Mouse (Mus musculus): ENCODE results near the gene Ap3d1. TPM values are rescaled to one million over a fixed set of nuclear protein-coding genes. Genes with fewer than 3 reads are reported as not detected.

Gene Ap3d1
- polyA plus RNA-seq, 1 experiment from 2014 or later = 69.6 TPM

DNA sequence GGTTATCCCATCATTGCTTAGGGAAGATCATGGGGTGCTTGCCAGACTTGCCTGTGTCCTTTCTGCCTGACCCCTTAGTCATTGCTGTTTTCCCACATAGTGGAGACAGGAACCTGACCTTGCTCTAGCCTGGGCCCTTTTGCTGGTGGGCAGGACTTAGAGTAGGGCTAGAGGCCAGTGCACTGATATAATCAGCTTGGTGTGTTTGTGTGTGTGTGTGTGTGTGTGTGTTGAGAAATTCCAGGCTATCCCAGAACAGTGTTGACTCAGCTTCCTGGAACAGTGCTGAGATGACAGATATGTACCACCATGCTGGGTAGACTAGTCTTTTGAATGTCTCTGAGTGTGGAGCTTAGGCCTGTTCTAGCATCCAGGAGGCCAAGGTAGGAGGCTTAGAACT, 37.5 kb upstream of the Ap3d1 start:
- no peaks in the 10 kb centered on the region for H3K9me3 ChIP-seq (ENCODE audit: low read depth, low read length)
- no peak overlapping the region for H3K4me2 ChIP-seq
- TF ChIP-seq CTCF (IDR thresholded peaks at IDR 0.05; ENCODE audit: low read depth) = no peak
- H3K4me1 ChIP-seq (ENCODE audit: insufficient read depth) = no peaks in the 10 kb centered on the region
- H3K27me3 ChIP-seq (ENCODE audit: insufficient read depth, low read length) = no peaks in the 10 kb centered on the region
- H3K9ac ChIP-seq = no peak overlapping the region
- ATAC-seq (ENCODE audit: insufficient read depth) = no peak
- H3K36me3 ChIP-seq (ENCODE audit: insufficient read depth) = peaks cover 100% of the 10 kb centered on the region
- no peak overlapping the region for H3K4me3 ChIP-seq (ENCODE audit: low read depth, low read length)
- DNase-seq = no peak
- H3K27ac ChIP-seq (ENCODE audit: low read depth) = no peak overlapping the region

DNA sequence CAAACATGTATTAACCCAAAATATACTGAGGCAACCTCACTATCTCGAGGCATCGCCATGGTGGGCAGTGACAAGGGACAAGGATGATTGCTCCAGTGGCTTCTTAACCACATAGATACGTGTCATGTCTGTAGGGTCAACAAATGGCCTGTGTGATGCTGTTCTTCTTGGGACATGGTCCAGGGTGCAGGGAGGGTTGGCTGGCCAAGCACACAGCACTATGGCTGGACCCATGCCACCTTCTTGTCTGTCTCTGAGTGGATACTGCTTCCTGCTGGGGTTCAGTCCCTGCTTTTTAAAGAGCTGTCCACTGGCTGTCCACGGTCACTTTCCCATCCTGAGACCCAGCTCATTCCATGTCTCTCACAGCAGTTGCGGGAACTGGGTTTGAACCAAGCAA, 35.1 kb upstream of the Ap3d1 start:
- no peaks in the 10 kb centered on the region for H3K4me1 ChIP-seq (ENCODE audit: insufficient read depth)
- peaks cover 99% of the 10 kb centered on the region for H3K36me3 ChIP-seq (ENCODE audit: insufficient read depth)
- TF ChIP-seq CTCF (IDR thresholded peaks at IDR 0.05; ENCODE audit: low read depth) = no peak
- no peaks in the 10 kb centered on the region for H3K27me3 ChIP-seq (ENCODE audit: insufficient read depth, low read length)
- 89% methylated on average over 5 of the region's 5 CpGs for WGBS
- no peak overlapping the region for H3K9ac ChIP-seq
- ATAC-seq (ENCODE audit: insufficient read depth) (no peak), DNase-seq (no peak)
- no peaks in the 10 kb centered on the region for H3K9me3 ChIP-seq (ENCODE audit: low read depth, low read length)
- no peak overlapping the region for H3K4me3 ChIP-seq (ENCODE audit: low read depth, low read length)
- H3K4me2 ChIP-seq = no peak overlapping the region
- no peak overlapping the region for H3K27ac ChIP-seq (ENCODE audit: low read depth)

DNA sequence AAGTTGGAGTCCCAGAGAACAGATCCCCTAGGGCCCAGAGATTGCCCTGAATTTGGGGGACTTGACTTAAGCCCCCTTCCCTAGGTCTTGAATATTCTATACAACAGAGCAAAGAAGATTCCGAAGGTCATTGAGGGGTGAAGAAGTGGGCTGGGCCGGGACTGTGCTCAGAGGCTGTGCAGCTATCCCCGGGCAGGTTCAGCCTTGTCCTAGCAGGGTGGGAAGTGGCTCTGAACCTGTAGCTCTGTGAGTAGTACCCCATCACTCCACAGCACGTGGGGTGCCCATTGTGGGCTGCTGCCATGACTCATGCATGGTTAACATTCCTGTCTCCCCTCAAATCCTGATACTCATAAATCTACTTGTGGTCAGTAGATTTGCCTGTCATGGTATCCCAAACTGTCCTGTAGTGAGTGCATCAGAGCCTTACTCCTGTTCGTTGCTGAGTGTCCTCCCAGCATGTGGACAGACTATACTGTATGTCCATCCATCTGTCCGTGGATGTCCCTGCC, 34.4 kb upstream of the Ap3d1 start:
- Histone ChIP-seq H3K27me3 (ENCODE audit: insufficient read depth, low read length) (no peaks in the 10 kb centered on the region), H3K9ac (no peak overlapping the region), H3K4me3 (ENCODE audit: low read depth, low read length) (no peak overlapping the region), H3K9me3 (ENCODE audit: low read depth, low read length) (no peaks in the 10 kb centered on the region), H3K4me2 (no peak overlapping the region), H3K27ac (ENCODE audit: low read depth) (no peak overlapping the region), H3K36me3 (ENCODE audit: insufficient read depth) (peaks cover 99% of the 10 kb centered on the region), H3K4me1 (ENCODE audit: insufficient read depth) (no peaks in the 10 kb centered on the region)
- DNase-seq (no peak), ATAC-seq (ENCODE audit: insufficient read depth) (no peak)
- WGBS = 83% methylated on average over 6 of the region's 6 CpGs
- TF ChIP-seq CTCF (IDR thresholded peaks at IDR 0.05; ENCODE audit: low read depth) = no peak

DNA sequence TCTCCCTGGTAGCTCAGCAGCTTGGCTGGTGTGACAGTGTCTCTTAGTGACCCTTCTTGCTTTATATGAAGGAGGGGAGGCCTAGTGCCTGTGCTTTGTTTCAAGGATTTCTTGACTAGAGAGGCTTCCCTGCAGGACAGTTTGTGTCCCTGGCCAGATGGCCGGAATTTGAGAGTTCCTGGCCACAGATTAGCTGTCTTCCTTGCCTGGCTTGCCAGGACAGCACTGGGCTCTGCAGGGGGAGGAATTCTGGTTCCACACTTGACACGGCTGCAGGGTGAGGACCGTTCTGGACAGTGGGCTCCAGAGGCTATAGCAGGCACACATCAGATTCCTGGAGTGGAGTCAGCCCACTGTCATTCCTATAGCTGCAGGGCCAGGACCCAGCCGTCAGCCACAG, 33.7 kb upstream of the Ap3d1 start:
- no peak for TF ChIP-seq CTCF (IDR thresholded peaks at IDR 0.05; ENCODE audit: low read depth)
- H3K27me3 ChIP-seq (ENCODE audit: insufficient read depth, low read length) = no peaks in the 10 kb centered on the region
- DNase-seq (no peak), ATAC-seq (ENCODE audit: insufficient read depth) (no peak)
- peaks cover 99% of the 10 kb centered on the region for H3K36me3 ChIP-seq (ENCODE audit: insufficient read depth)
- H3K27ac ChIP-seq (ENCODE audit: low read depth) = no peak overlapping the region
- H3K9ac ChIP-seq = no peak overlapping the region
- WGBS = 83% methylated on average over 4 of the region's 4 CpGs
- no peaks in the 10 kb centered on the region for H3K9me3 ChIP-seq (ENCODE audit: low read depth, low read length)
- no peaks in the 10 kb centered on the region for H3K4me1 ChIP-seq (ENCODE audit: insufficient read depth)
- no peak overlapping the region for H3K4me3 ChIP-seq (ENCODE audit: low read depth, low read length)
- no peak overlapping the region for H3K4me2 ChIP-seq

DNA sequence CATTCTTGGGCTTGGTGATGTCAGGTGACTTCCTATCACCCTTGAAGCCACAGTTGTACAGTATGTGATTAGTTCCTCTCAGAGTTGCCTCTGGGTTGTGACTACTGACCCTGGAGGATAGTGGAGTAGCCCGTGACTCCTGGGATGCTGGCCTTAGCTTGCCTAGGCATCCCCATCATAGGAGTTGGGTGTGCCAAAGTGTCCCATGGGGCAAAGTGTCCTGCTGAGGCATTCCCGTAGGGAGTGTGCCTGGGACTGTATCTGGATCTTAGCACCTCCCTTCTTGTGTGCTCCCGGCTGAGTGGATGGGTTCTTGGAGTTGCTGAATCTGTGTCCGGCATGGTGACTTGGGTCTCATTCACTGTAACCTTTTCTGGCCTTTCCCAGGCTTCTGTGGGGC, 32.9 kb upstream of the Ap3d1 start:
- no peak overlapping the region for H3K27ac ChIP-seq (ENCODE audit: low read depth)

DNA sequence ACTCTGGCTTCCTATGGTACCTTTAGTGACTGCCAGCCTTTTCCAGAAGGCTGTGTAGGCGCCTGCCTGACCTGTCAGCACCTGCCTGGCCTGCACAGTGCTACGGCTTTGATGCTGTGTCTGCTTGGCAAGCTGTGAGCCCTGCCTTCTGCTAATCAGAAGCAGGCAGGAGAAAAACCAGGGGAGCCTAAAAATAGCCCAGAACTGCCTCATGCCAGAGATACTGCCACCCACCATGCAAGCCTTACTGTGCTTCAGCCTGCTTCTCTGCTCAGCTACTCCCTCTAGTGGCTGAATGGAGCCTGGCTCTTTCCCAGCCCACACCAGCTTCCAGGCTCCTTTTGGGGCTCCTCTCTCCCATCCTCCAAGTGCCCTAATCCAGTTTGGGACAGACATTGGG, 32.5 kb upstream of the Ap3d1 start:
- 42% methylated on average over 2 of the region's 2 CpGs for WGBS
- Histone ChIP-seq H3K27me3 (ENCODE audit: insufficient read depth, low read length) (no peaks in the 10 kb centered on the region), H3K4me3 (ENCODE audit: low read depth, low read length) (no peak overlapping the region), H3K9me3 (ENCODE audit: low read depth, low read length) (no peaks in the 10 kb centered on the region), H3K9ac (no peak overlapping the region), H3K36me3 (ENCODE audit: insufficient read depth) (peaks cover 99% of the 10 kb centered on the region), H3K4me2 (no peak overlapping the region), H3K27ac (ENCODE audit: low read depth) (peak overlapping the region; percentile 0; the same call in 1 of the 2 replicates), H3K4me1 (ENCODE audit: insufficient read depth) (no peaks in the 10 kb centered on the region)
- ATAC-seq (ENCODE audit: insufficient read depth) (peak; percentile 83), DNase-seq (peak; percentile 81)
- peak; percentile 89 for TF ChIP-seq CTCF (IDR thresholded peaks at IDR 0.05; ENCODE audit: low read depth)

More for the DNA sequence above, 32.9 kb upstream of the Ap3d1 start:
- TF ChIP-seq CTCF (IDR thresholded peaks at IDR 0.05; ENCODE audit: low read depth) = no peak
- ATAC-seq (ENCODE audit: insufficient read depth) = no peak
- no peak for DNase-seq
- no peak overlapping the region for H3K4me3 ChIP-seq (ENCODE audit: low read depth, low read length)
- H3K27me3 ChIP-seq (ENCODE audit: insufficient read depth, low read length) = no peaks in the 10 kb centered on the region
- no peak overlapping the region for H3K4me2 ChIP-seq
- 86% methylated on average over 4 of the region's 4 CpGs for WGBS
- peaks cover 99% of the 10 kb centered on the region for H3K36me3 ChIP-seq (ENCODE audit: insufficient read depth)
- no peak overlapping the region for H3K9ac ChIP-seq
- H3K9me3 ChIP-seq (ENCODE audit: low read depth, low read length) = no peaks in the 10 kb centered on the region
- H3K4me1 ChIP-seq (ENCODE audit: insufficient read depth) = no peaks in the 10 kb centered on the region

DNA sequence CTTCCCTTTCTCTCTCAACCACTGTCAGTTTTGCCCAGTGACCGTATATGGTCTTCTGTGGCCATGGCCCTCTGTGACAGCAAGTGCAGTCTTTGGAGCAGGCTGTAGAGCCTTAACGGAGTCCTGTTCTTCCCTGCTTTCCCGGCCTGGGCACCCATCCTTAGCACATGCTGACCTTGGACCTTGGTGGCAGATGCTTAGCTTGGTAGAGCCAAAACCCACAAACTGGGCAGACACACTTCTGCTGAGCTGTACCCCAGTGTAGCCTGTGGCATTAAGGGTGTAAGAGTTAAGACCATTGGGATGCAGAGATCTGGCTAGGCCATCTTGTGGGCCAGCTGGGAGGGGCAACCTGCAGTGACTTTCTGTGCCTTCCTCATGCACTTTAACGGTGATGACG, 31.8 kb upstream of the Ap3d1 start:
- Histone ChIP-seq H3K4me2 (no peak overlapping the region), H3K9ac (no peak overlapping the region), H3K27ac (ENCODE audit: low read depth) (peak overlapping the region; percentile 0; the same call in 1 of the 2 replicates), H3K27me3 (ENCODE audit: insufficient read depth, low read length) (no peaks in the 10 kb centered on the region), H3K4me1 (ENCODE audit: insufficient read depth) (no peaks in the 10 kb centered on the region), H3K36me3 (ENCODE audit: insufficient read depth) (peaks cover 97% of the 10 kb centered on the region), H3K9me3 (ENCODE audit: low read depth, low read length) (no peaks in the 10 kb centered on the region), H3K4me3 (ENCODE audit: low read depth, low read length) (no peak overlapping the region)
- no peak for ATAC-seq (ENCODE audit: insufficient read depth)
- 78% methylated on average over 5 of the region's 5 CpGs for WGBS
- DNase-seq = no peak
- TF ChIP-seq CTCF (IDR thresholded peaks at IDR 0.05; ENCODE audit: low read depth) = no peak

DNA sequence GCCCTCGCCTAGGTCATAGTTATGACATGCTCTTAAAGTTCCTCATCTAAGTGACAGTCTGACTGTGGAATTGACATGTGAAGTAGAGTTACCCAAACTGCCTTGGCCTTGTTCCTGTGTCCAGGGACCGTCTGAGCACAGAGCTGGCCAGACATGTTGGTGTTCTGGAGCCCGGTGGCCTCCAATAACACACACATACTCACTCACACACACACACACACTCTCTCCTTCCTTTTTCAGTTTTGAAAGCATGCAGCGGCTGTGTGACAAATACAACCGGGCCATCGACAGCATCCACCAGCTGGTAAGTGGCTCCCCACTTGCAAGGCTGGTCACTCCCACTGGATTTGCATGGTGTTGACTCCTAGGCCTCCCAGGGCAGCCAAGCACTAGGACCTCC, 26.3 kb upstream of the Ap3d1 start:
- 82% methylated on average over 6 of the region's 6 CpGs for WGBS
- no peak for ATAC-seq (ENCODE audit: insufficient read depth)
- Histone ChIP-seq H3K27me3 (ENCODE audit: insufficient read depth, low read length) (no peaks in the 10 kb centered on the region), H3K27ac (ENCODE audit: low read depth) (no peak overlapping the region), H3K4me3 (ENCODE audit: low read depth, low read length) (no peak overlapping the region), H3K9ac (no peak overlapping the region), H3K36me3 (ENCODE audit: insufficient read depth) (peaks cover 83% of the 10 kb centered on the region), H3K4me1 (ENCODE audit: insufficient read depth) (no peaks in the 10 kb centered on the region), H3K9me3 (ENCODE audit: low read depth, low read length) (no peaks in the 10 kb centered on the region), H3K4me2 (no peak overlapping the region)
- TF ChIP-seq CTCF (IDR thresholded peaks at IDR 0.05; ENCODE audit: low read depth) = no peak
- no peak for DNase-seq

Measured in lung, embryonic 14.5 days (tissue).